ENCODE assay signal across 11 mouse cellular contexts in the genomic region with DNA sequence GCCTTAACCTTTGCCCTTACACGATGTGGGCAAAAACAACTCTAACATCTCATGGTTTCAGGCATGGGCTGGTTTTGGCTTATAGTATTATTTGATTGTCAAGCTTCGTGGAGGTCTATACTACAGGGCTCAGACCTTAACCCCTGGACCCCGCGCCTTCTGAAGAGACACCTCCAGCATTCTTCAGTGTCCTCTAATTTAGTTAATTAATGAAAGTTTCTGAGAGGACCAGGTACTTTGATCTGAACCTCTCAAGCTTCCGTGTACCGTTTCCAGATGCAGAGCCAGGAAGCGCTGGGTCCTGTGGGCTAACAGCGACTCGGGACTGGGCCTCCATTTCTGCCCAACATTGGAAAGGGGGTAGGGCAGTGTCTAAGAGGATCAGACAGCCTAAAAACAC.
A peak's percentile ranks its signal among the peaks of the same experiment; 100 is the strongest.
DNase-seq lines count a peak whose midpoint lies in the region; ATAC-seq and TF ChIP-seq lines count a peak whose summit lies in the region.
"Had no signal": no experiment of that assay in that cellular context is flagged by ENCODE, and none has a peak within 500 bp of the region (broad histone marks: within the 10 kb centered on the region; RNA-seq: fewer than 3 reads in every experiment).

No protein-coding gene starts in this region.

- 85% methylated on average over 9 of the region's 9 CpGs for WGBS in heart, adult 2 months
- WGBS in heart, embryonic 12.5 days, result 79% methylated on average over 9 of the region's 9 CpGs
- WGBS in embryonic facial prominence, embryonic 15.5 days, result 64% methylated on average over 9 of the region's 9 CpGs

- no peak overlapping the region for H3K9ac ChIP-seq in heart, adult 2 months (ENCODE audit: low read depth, low read length)
- H3K9ac ChIP-seq in heart, embryonic 12.5 days, result no peak overlapping the region
- H3K9ac ChIP-seq in embryonic facial prominence, embryonic 15.5 days, result no peak overlapping the region
- H3K9ac ChIP-seq: liver, embryonic 15.5 days had no signal

- TF ChIP-seq POLR2A in heart, adult 2 months (IDR thresholded peaks at IDR 0.05; ENCODE audit: insufficient read depth, low read depth, low read length), result no peak

- no peaks in the 10 kb centered on the region for H3K9me3 ChIP-seq in heart, embryonic 12.5 days (replicated peaks)
- no peaks in the 10 kb centered on the region for H3K9me3 ChIP-seq in embryonic facial prominence, embryonic 15.5 days (replicated peaks)
- H3K9me3 ChIP-seq: liver, embryonic 15.5 days had no signal

- TF ChIP-seq CTCF in heart, adult 2 months (IDR thresholded peaks at IDR 0.05), result no peak

- ATAC-seq in heart, embryonic 12.5 days (ENCODE audit: insufficient number of reproducible peaks, low FRiP score), result no peak
- no peak for ATAC-seq in embryonic facial prominence, embryonic 15.5 days (ENCODE audit: insufficient number of reproducible peaks, low FRiP score, low TSS enrichment, low read depth)
- ATAC-seq in CD4-positive, CD25-positive, alpha-beta regulatory T cell, adult 4 months, result no peak

- H3K79me2 ChIP-seq in heart, adult 2 months (replicated peaks; ENCODE audit: control insufficient read depth, insufficient read depth, low read length), result no peaks in the 10 kb centered on the region

- H3K4me3 ChIP-seq in heart, adult 2 months, result no peak overlapping the region
- H3K4me3 ChIP-seq in heart, embryonic 12.5 days, result no peak overlapping the region
- H3K4me3 ChIP-seq in embryonic facial prominence, embryonic 15.5 days (replicated peaks), result no peak overlapping the region
- H3K4me3 ChIP-seq: liver, embryonic 15.5 days had no signal

- H3K4me1 ChIP-seq in heart, adult 2 months (ENCODE audit: control insufficient read depth, insufficient read depth, low read length), result peaks cover 11% of the 10 kb centered on the region
- peaks cover 13% of the 10 kb centered on the region for H3K4me1 ChIP-seq in heart, embryonic 12.5 days (replicated peaks)
- peaks cover 25% of the 10 kb centered on the region for H3K4me1 ChIP-seq in embryonic facial prominence, embryonic 15.5 days

- H3K36me3 ChIP-seq in heart, adult 2 months (ENCODE audit: control insufficient read depth, insufficient read depth, low read length), result no peaks in the 10 kb centered on the region
- H3K36me3 ChIP-seq in heart, embryonic 12.5 days, result no peaks in the 10 kb centered on the region
- no peaks in the 10 kb centered on the region for H3K36me3 ChIP-seq in embryonic facial prominence, embryonic 15.5 days
- H3K36me3 ChIP-seq: liver, embryonic 15.5 days had no signal

- no peak for TF ChIP-seq EP300 in heart, adult 2 months (IDR thresholded peaks at IDR 0.05; ENCODE audit: insufficient read depth, low read depth, low read length)

- H3K27me3 ChIP-seq in heart, adult 2 months (ENCODE audit: control insufficient read depth, insufficient read depth, low read length), result no peaks in the 10 kb centered on the region
- 0 out of 2 replicates have a peak, but pooled peaks cover 6% of the 10 kb centered on the region for H3K27me3 ChIP-seq in heart, embryonic 12.5 days (replicated peaks)
- H3K27me3 ChIP-seq in embryonic facial prominence, embryonic 15.5 days, result no peaks in the 10 kb centered on the region

- DNase-seq in heart, adult 2 months, result no peak
- DNase-seq in 3134 (ENCODE audit: extremely low read depth, insufficient read length, low spot score), result peak; percentile 45
- DNase-seq in kidney, postnatal 36 days, result peak; percentile 45 to 60
- no peak for DNase-seq in adrenal gland, postnatal 14 days
- no peak for DNase-seq in left cerebral cortex, postnatal 25 days (ENCODE audit: low spot score in 2 of 2)
- DNase-seq: cerebellum, adult 9-11 months; thymus, postnatal 4 days had no signal

- H3K27ac ChIP-seq in heart, adult 2 months, result peak overlapping the region; percentile 34
- H3K27ac ChIP-seq in heart, embryonic 12.5 days (ENCODE audit: poor library complexity, severe bottlenecking), result no peak overlapping the region
- peak overlapping the region; percentile 31; the same call in 1 of the 2 replicates for H3K27ac ChIP-seq in embryonic facial prominence, embryonic 15.5 days (replicated peaks)
- H3K27ac ChIP-seq: liver, embryonic 15.5 days had no signal

- no peak overlapping the region for H3K4me2 ChIP-seq in heart, embryonic 12.5 days
- H3K4me2 ChIP-seq in embryonic facial prominence, embryonic 15.5 days (replicated peaks), result no peak overlapping the region
- H3K4me2 ChIP-seq: liver, embryonic 15.5 days had no signal

- intact Hi-C loops in heart, adult 2 months (cut with DNase I), result loop anchor here (2.0 kb wide), 1 partner anchor 15 kb away; no protein-coding TSS in a partner anchor
- intact Hi-C loops in left cerebral cortex, postnatal 25 days (cut with DNase I), result loop anchor here (5.0 kb wide), 1 partner anchor 213 kb away; no protein-coding TSS in a partner anchor

Comparison
In these comparisons a context has a peak if more than half of its experiments do, and no peak if none do; other contexts are left out.
1. DNase-seq: peak in 3134 (single experiment) and kidney, postnatal 36 days (2 of 2); none in heart, adult 2 months (0 of 2), adrenal gland, postnatal 14 days (single experiment) and left cerebral cortex, postnatal 25 days (0 of 2).